Mouse (Mus musculus) MEL (cell line): ENCODE measurements around the gene Serf2.

Source experiments
- CTCF ChIP-seq, 3 experiments: IDR thresholded peaks in 2 of 3; conservative IDR thresholded peaks in 1 of 3; 2 replicates each; pipeline ENCODE4 v1.5.1; 2011 to 2012; ENCODE audit warnings: low read length in 3 of 3, low read depth in 2 of 3, mild to moderate bottlenecking in 2 of 3, improper control_type of control experiment in 1 of 3, inconsistent platforms in 1 of 3, mixed read lengths in 1 of 3, moderate library complexity in 1 of 3; ENCODE audit not compliant: control insufficient read depth in 1 of 3, insufficient read depth in 1 of 3, poor library complexity in 1 of 3, severe bottlenecking in 1 of 3
- ETS1 ChIP-seq: IDR thresholded peaks from 2 replicates; pipeline ENCODE4 v1.6.1; 2012; ENCODE audit warnings: low read depth, mild to moderate bottlenecking, inconsistent platforms, low read length, improper control_type of control experiment, moderate library complexity
- GABPA ChIP-seq: IDR thresholded peaks from 2 replicates; pipeline ENCODE4 v1.6.1; 2012; ENCODE audit warnings: low read depth, mild to moderate bottlenecking, inconsistent platforms, low read length, improper control_type of control experiment, moderate library complexity
- GATA1 ChIP-seq: IDR thresholded peaks from 2 replicates; pipeline ENCODE4 v1.6.1; 2011; ENCODE audit warnings: low read depth, low read length, improper control_type of control experiment
- HCFC1 ChIP-seq: IDR thresholded peaks from 2 replicates; pipeline ENCODE4 v1.6.1; 2012; ENCODE audit warnings: low read depth, mild to moderate bottlenecking, inconsistent platforms, low read length, improper control_type of control experiment, moderate library complexity
- MAFK ChIP-seq: IDR thresholded peaks from 2 replicates; pipeline ENCODE4 v1.6.1; 2011; ENCODE audit warnings: low read depth, mild to moderate bottlenecking, low read length, improper control_type of control experiment, borderline replicate concordance
- POLR2A ChIP-seq, 2 experiments: IDR thresholded peaks; 2 replicates each; pipeline ENCODE4 v1.6.1; 2011 to 2012; ENCODE audit warnings: low read length in 2 of 2, mild to moderate bottlenecking in 2 of 2, control low read depth in 1 of 2, improper control_type of control experiment in 1 of 2, low read depth in 1 of 2, moderate library complexity in 1 of 2; ENCODE audit not compliant: control insufficient read depth in 1 of 2, insufficient read depth in 1 of 2, poor library complexity in 1 of 2
- POLR2AphosphoS2 ChIP-seq: IDR thresholded peaks from 2 replicates; pipeline ENCODE4 v1.6.1; 2011; ENCODE audit warnings: low read length, improper control_type of control experiment
- POLR2AphosphoS5 ChIP-seq: IDR thresholded peaks from 2 replicates; pipeline ENCODE4 v1.6.1; 2012; ENCODE audit warnings: low read depth, borderline replicate concordance, mild to moderate bottlenecking, inconsistent platforms, low read length, moderate library complexity, mixed read lengths
- RCOR1 ChIP-seq: IDR thresholded peaks from 2 replicates; pipeline ENCODE4 v1.6.1; 2012; ENCODE audit warnings: low read depth, mild to moderate bottlenecking, inconsistent platforms, low read length, improper control_type of control experiment

GRCm38 (mm10) chr2:121455534-121455933 lies 6.5 kb downstream of the Serf2 start:
- TF ChIP-seq RCOR1, result no peak
- TF ChIP-seq HCFC1, result no peak
- no peak for TF ChIP-seq CTCF (IDR thresholded peaks at IDR 0.05 in 2 of 3, conservative IDR thresholded peaks at IDR 0.05 in 1 of 3; ENCODE audit: control insufficient read depth in 1 of 3, insufficient read depth in 1 of 3, low read depth in 2 of 3, low read length in 3 of 3, poor library complexity in 1 of 3, severe bottlenecking in 1 of 3)
- TF ChIP-seq POLR2AphosphoS2, result no peak
- no peak for TF ChIP-seq GABPA
- TF ChIP-seq POLR2A (IDR thresholded peaks at IDR 0.05; ENCODE audit: control insufficient read depth in 1 of 2, insufficient read depth in 1 of 2, low read depth in 1 of 2, low read length in 2 of 2, poor library complexity in 1 of 2), result no peak
- no peak for TF ChIP-seq ETS1
- no peak for TF ChIP-seq GATA1
- TF ChIP-seq MAFK, result no peak
- no peak for TF ChIP-seq POLR2AphosphoS5
